Mouse (Mus musculus) adrenal gland, adult 2 months (tissue): ENCODE results near the gene Ero1lb. TPM values are rescaled to one million over a fixed set of nuclear protein-coding genes. Genes with fewer than 3 reads are reported as not detected.

Experiments used
- DNase-seq: peaks from one replicate; pipeline ENCODE4 v3.0.0; 2021
- long read RNA-seq: library from polyadenylated mRNA; stranded (forward); transcript quantifications from one replicate; pipeline ENCODE4 v2.0.0, GENCODE M21; 2021
- polyA plus RNA-seq: library from polyadenylated mRNA; depleted of rRNA; stranded (reverse); fragments of >200 nt; gene quantifications from 2 replicates; pipeline ENCODE4 v1.2.3, GENCODE M21; 2012; rRNA removed
- total RNA-seq, 2 experiments: library from RNA; stranded (reverse); gene quantifications; 2 replicates each; pipeline ENCODE4 v1.2.3; 2021

The Ero1lb gene
- total RNA-seq, result 10 to 100 TPM; 14.0 to 14.8 TPM
- polyA plus RNA-seq, result 23.0 and 26.2 TPM in 2 replicates
- long read RNA-seq, result 0 reads

GRCm38 (mm10) chr13:12565621-12566390 is at the start of gene Ero1lb:
Gene Ero1lb, plus strand, starts transcription at chr13:12565874.
- peak; percentile 99 for DNase-seq

- DNase-seq, result no peak
Measured at GRCm38 (mm10) chr13:12519371-12519770, 46.3 kb upstream of the Ero1lb start.

GRCm38 (mm10) chr13:12519955-12520584 is 45.6 kb upstream of the Ero1lb start, which contains the start of gene Edaradd:
Gene Edaradd, minus strand, starts transcription at chr13:12520438.
- DNase-seq, result peak; percentile 74

GRCm38 (mm10) chr13:12522346-12522745 is 43.3 kb upstream of the Ero1lb start:
- DNase-seq, result no peak

GRCm38 (mm10) chr13:12525678-12526077 is 40.0 kb upstream of the Ero1lb start:
- DNase-seq, result no peak

- no peak for DNase-seq
Measured at GRCm38 (mm10) chr13:12534628-12535027, 31.0 kb upstream of the Ero1lb start.

GRCm38 (mm10) chr13:12537971-12538370 is 27.7 kb upstream of the Ero1lb start:
- peak; percentile 35 for DNase-seq

- DNase-seq, result no peak
Measured at GRCm38 (mm10) chr13:12539716-12540115, 26.0 kb upstream of the Ero1lb start.

- no peak for DNase-seq
Measured at GRCm38 (mm10) chr13:12540119-12540518, 25.6 kb upstream of the Ero1lb start.

GRCm38 (mm10) chr13:12542006-12542981 is 23.4 kb upstream of the Ero1lb start:
- DNase-seq, result peak; percentile 82

- no peak for DNase-seq
Measured at GRCm38 (mm10) chr13:12543246-12543645, 22.4 kb upstream of the Ero1lb start.

GRCm38 (mm10) chr13:12543880-12544568 is 21.6 kb upstream of the Ero1lb start:
- DNase-seq, result no peak

GRCm38 (mm10) chr13:12554211-12554610 is 11.5 kb upstream of the Ero1lb start:
- no peak for DNase-seq

- DNase-seq, result no peak
Measured at GRCm38 (mm10) chr13:12559044-12559443, 6.6 kb upstream of the Ero1lb start.

GRCm38 (mm10) chr13:12559462-12560120 is 6.1 kb upstream of the Ero1lb start:
- DNase-seq, result no peak

- DNase-seq, result no peak
Measured at GRCm38 (mm10) chr13:12561729-12562128, 3.9 kb upstream of the Ero1lb start.

- DNase-seq, result no peak
Measured at GRCm38 (mm10) chr13:12562256-12562655, 3.4 kb upstream of the Ero1lb start.

- no peak for DNase-seq
Measured at GRCm38 (mm10) chr13:12567936-12568335, 2.3 kb downstream of the Ero1lb start.

- no peak for DNase-seq
Measured at GRCm38 (mm10) chr13:12568597-12569469, 3.2 kb downstream of the Ero1lb start.

- DNase-seq, result no peak
Measured at GRCm38 (mm10) chr13:12569741-12570140, 4.1 kb downstream of the Ero1lb start.
